Mouse (Mus musculus) kidney, adult 11 months (tissue): Measurements from ENCODE around the gene Bmp4.
A peak's percentile ranks its signal among the peaks of the same experiment; 100 is the strongest.

ENCODE experiments used
- DNase-seq: peaks from one replicate; pipeline ENCODE4 v3.0.0; 2022

Bmp4 gene

GRCm38 (mm10) chr14:46390249-46390775 lies at the start of gene Bmp4:
Gene Bmp4 (minus strand): TSS chr14:46390669.
- DNase-seq = peak; percentile 36

- no peak for DNase-seq
Observed at GRCm38 (mm10) chr14:46439461-46440048, 49.1 kb upstream of the Bmp4 start.

- no peak for DNase-seq
Observed at GRCm38 (mm10) chr14:46436471-46437090, 46.1 kb upstream of the Bmp4 start.

GRCm38 (mm10) chr14:46430231-46430630 lies 39.8 kb upstream of the Bmp4 start:
- no peak for DNase-seq

GRCm38 (mm10) chr14:46427251-46427650 lies 36.8 kb upstream of the Bmp4 start:
- DNase-seq = no peak

GRCm38 (mm10) chr14:46421823-46422222 lies 31.4 kb upstream of the Bmp4 start:
- no peak for DNase-seq

- peak; percentile 56 for DNase-seq
Observed at GRCm38 (mm10) chr14:46419269-46419668, 28.8 kb upstream of the Bmp4 start.

- DNase-seq = peak; percentile 14
Observed at GRCm38 (mm10) chr14:46418371-46419097, 28.1 kb upstream of the Bmp4 start.

GRCm38 (mm10) chr14:46412497-46413000 lies 22.1 kb upstream of the Bmp4 start:
- no peak for DNase-seq

GRCm38 (mm10) chr14:46410557-46411120 lies 20.2 kb upstream of the Bmp4 start:
- DNase-seq = no peak

- DNase-seq = no peak
Observed at GRCm38 (mm10) chr14:46409016-46409415, 18.5 kb upstream of the Bmp4 start.

- no peak for DNase-seq
Observed at GRCm38 (mm10) chr14:46408319-46408718, 17.9 kb upstream of the Bmp4 start.

GRCm38 (mm10) chr14:46399925-46400324 lies 9.5 kb upstream of the Bmp4 start:
- DNase-seq = peak; percentile 27

- DNase-seq = peak; percentile 49
Observed at GRCm38 (mm10) chr14:46398091-46398695, 7.7 kb upstream of the Bmp4 start.

- no peak for DNase-seq
Observed at GRCm38 (mm10) chr14:46391621-46392170, 1.2 kb upstream of the Bmp4 start.

GRCm38 (mm10) chr14:46389438-46390248 lies 826 bp downstream of the Bmp4 start:
- no peak for DNase-seq

- DNase-seq = peak; percentile 54
Observed at GRCm38 (mm10) chr14:46388636-46389035, 1.8 kb downstream of the Bmp4 start.

GRCm38 (mm10) chr14:46387821-46388481 lies 2.5 kb downstream of the Bmp4 start:
- peak; percentile 60 for DNase-seq

GRCm38 (mm10) chr14:46387357-46387671 lies 3.2 kb downstream of the Bmp4 start:
- peak; percentile 86 for DNase-seq

GRCm38 (mm10) chr14:46386478-46387356 lies 3.8 kb downstream of the Bmp4 start:
- peak; percentile 34 for DNase-seq
